Mouse (Mus musculus) urinary bladder, postnatal 14 days (tissue): ENCODE measurements around the gene Gadd45gip1.

Source experiments
- DNase-seq: peaks from one replicate; pipeline ENCODE4 v3.0.0; 2021; ENCODE audit warnings: low spot score

Gene Gadd45gip1

DNA sequence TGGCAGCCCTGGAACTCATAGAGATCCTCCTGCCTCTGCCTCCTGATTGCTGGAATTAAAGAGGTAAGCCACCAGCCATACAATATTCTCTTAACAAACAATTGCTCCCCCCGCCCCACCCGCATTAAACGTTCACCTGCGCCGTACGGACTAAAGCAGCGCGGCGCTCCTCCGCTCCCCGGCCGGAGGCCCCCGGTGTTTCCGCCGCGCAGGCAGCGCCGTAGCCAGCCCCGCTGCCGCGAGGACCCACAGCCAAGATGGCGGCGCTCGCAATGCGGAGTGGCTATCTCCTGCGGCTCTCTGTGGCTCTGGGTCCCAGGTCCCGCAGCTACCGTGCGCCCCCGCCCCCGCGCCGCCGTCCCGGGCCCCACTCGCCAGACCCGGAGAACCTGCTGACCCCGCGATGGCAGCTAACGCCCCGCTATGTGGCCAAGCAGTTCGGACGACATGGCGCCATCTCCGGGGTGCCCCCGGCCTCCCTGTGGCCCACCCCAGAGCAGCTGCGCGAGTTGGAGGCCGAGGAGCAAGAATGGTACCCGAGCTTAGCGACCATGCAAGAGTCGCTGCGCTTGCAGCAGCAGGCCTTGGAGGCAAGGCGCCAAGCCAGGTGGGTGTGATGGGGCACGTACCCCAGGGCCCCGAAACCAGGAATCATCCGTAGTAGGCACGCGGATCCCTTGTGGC lies 854 bp downstream of the Gadd45gip1 start:
- DNase-seq: peak; percentile 79

DNA sequence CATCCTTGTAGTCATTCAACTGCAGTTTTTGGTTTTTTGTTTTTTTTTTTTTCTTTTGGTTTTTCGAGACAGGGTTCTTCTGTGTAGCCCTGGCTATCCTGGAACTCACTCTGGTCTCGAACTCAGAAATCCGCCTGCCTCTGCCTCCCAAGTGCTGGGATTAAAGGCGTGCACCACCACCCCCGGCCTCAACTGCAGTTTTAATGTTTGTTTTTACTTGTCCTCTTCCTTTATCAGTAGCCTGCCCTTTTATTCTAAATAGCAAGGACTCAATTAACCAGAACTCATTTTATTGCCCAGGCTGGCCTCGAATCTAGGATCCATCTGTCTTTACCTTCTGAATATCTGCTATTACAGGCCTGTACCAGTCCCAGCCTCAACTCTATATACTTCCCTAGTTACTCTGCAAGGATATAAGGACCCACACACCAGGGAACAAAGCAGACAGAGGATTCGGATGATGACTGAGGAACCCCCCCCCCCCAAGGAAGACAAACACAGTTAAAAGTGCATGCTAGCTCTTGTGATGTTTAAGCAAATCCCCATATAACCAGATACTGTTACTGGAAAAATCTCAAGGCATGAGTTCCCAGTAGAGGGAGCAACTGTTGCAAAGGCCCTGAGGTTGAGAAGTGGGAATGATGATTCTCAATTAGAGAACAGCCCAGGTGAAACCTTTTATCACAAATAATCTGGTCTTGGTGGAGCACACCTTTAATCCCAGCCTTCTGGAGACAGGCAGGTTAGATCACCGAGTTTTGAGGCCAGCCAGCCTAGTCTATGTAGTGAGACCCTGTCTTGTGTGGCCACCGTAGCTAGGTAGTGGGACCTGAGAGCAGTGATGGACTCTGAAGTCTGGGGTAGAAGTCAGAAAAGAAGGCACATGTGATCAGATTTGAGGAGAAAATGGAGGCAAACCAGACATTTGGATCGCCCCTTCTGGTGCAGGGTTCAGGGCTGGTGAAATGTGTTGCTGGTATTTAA lies 1.7 kb downstream of the Gadd45gip1 start:
- no peak for DNase-seq

- DNase-seq: no peak
These were observed 2.9 kb downstream of the Gadd45gip1 start for GRCm38 (mm10) chr8:84834002-84834865.

DNA sequence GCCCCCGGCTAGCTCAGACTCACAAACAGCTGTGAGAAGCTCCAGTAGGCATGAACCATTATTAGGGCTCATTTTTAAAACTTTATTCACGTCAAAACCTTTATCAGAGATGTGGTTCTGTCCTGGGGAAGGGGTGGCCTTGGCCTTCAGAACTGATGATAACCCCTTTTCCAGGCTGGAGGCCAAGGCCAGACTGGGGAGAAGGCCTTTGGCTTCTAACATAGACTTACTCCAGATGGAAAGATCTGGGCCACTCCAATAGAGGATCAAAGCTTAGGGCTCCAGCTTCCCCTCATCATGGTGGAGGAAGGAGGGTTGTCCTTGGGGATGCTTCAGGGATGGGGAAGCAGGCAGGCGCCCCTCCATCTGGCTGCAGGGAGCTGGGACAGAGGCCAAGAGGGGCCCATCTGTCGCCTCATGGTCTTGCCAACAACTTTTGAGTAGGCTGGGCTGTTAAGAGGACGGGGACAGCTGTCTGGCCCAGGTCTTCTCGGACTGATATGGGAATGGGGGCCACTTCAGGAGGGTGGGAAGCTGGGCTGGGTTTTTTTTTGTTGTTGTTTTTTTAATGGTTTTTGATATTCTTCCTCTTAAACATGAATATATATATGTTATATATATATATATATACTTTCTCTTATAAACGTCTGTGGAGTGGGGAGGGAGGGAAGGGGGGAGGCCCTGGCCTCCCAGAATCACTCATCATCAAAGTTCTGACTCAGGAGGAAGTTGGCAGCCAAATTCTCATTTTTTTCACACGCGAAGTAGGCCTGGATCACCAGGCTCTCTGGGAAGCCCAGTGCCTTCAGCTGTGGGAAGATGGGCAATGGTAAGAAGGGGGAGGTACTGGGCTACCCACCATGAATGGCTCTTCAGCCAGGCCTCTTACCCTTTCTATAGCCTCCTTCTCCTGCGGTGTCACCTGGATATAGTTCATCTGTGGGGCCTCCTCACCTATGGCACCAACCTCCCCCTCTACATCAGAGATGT lies 3.8 kb downstream of the Gadd45gip1 start:
- no peak for DNase-seq

DNA sequence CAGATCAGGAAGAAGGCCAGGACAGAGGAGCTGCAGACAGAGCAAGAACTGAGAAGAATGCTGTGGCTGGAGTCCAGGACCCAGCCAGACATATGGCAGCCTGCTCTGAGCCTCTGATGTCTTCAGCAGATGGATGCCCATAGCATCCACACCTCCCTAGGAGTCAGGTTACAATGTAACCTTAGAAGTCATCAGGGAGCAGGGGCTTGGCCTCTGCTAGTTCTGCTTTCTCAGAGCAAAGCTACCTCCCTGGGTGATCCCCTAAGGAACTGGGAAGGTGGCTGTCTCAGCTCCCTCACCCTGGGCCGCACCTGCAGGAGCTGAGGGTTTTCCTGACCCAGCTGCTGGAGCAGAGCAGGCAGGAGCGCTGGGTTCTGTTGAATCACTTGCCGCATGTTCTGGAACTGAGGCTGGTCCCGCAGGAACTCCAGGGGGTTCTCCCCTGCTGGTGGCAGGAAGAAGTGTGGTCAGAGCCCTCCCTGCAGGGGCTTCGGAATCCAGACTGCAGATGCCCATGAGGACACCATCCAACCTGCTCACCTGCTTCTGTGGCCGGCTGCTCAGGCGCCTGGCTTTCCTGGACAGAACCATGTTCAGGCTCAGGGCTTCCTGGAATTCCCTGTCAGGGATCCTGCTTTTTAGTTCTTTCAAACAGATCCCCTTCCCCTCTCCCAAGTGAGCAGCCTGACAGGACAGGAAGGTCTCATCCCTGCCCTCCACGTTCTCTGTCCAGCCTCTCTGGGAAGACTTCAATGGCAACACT lies 6.0 kb downstream of the Gadd45gip1 start:
- no peak for DNase-seq

DNA sequence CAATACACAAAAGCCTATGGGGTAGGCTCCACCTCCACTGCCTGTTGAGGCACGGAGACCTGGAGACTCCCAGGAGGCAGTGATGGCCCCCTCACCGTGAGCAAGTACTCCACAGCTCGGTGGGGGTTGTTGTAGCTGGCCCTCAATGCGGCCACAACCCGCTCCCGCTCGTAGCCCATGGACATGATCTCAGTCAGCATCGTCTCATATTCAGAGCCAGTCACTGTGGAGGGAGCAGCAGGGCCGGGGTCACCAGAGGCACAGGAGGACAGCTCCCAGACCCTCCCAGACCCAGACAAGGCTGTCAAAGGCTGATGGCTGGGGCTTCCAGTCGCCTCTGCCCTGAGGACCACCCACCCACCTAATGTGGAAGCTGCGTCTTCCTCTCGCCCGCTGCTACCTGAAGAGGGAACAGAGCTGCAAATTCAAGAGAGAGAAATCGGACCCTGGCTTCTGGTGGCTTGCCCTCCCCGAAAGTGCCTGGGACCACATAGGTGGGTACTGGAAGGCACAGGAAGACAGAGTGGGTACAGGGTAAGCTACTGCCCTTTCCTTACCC lies 6.7 kb downstream of the Gadd45gip1 start:
- no peak for DNase-seq

GRCm38 (mm10) chr8:84838513-84838912 lies 7.2 kb downstream of the Gadd45gip1 start:
- DNase-seq: no peak

- no peak for DNase-seq
These were observed 8.1 kb downstream of the Gadd45gip1 start for GRCm38 (mm10) chr8:84839411-84839810.

- no peak for DNase-seq
These were observed 8.5 kb downstream of the Gadd45gip1 start for GRCm38 (mm10) chr8:84839875-84840247.

DNA sequence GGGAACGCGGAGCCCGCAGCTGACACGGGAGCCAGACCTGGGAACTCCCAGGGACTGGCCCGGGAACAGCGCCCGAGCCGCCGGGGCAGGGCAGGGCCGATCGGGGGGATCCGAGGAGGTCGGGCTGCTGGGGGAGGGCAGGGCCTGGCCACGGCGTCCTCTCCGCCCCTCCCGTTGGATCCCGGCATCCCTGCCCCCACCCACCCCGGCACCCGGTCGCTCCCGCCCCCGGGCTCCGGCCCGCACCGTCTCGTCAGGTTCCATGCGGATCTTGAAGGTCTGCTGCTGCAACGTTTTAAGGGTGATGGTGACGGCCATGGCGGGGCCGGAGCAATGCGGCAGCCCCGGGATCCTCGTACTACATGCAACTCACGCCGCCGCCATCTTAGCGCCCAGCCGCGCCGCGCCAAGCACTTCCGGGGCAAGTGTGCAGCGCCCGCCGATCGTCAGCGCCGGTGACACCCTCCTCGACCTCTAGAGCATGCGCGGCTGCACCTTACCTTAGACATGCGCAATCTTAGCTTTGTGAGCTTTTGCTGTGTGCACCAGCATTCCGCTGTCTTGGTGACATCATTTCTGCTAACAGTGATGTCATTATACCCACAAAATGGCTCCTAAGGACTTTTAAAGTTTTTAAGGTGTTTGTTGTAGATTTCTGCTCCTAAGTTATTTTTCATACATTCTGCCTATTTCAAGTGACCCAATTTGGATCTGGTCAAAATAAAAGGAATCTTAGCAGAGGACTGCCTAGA lies 9.1 kb downstream of the Gadd45gip1 start, which contains the start of gene Rad23a:
Gene Rad23a (minus strand): TSS at position 418 of the 752 bp plus-strand sequence.
- DNase-seq: peak; percentile 91

GRCm38 (mm10) chr8:84841514-84841913 lies 10.2 kb downstream of the Gadd45gip1 start:
- no peak for DNase-seq

GRCm38 (mm10) chr8:84844397-84845070 lies 13.2 kb downstream of the Gadd45gip1 start:
- DNase-seq: no peak

DNA sequence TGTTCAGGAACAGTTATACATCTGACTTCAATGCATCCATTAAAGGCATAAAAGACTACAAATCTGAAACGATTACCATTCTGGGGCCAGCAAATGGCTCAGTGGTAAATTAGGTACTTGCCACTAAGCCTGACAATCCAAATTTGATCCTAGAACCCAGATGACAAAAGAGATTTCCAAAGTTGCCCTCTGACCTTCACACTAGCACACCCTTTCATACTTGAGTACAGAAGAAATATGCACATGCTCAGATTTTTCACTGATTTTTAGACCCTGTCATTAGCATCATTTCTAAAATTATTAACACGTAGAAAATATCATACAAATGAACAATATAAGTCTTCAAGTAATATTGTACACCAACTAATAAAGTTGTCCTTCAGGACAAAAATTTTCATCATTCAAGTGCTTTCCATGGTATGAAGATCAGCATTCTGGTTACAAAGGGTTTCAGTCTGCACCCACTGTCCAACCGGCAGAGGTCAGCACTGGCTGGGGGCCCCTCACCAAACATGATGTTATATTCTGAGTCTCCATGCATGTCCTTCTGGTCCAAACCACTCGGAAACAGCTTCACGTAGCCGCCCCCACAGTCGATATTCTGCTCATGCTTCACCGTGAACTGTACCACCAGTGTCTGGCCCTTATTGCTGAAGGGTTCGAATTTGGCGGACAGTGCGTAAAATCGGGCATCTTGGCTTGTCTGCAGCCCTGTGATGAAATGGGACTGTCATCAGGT lies 14.2 kb downstream of the Gadd45gip1 start:
- peak; percentile 38 for DNase-seq

DNA sequence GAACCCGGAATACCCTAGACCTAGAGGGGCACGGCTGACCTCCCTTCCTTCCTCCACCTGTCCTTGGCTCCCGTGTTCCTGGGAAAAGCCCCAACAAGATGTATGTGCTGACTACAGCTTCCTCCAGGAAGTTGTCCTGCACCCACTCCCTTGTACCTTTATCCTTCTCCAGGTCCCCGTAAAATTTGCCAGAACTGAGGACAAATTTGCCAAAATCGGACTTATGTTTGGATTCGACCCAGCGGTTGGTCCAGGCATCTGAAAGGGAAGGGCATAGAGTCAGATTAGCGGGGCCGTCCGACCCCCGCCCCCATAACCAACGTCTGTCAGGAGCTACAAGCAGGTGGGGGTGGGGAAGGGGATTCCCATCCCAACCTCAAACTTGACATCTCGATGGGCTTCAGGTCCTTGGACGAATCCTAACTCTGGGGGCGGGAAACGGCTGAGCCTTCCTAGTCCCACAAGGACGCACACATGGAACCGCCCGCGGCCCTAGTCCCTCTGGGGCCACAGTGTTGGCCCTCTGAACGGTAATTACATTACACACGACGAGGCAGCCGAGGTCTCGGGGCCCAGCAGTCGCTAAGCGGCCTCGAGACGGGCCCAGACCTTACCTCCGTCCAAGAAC lies 14.9 kb downstream of the Gadd45gip1 start:
- no peak for DNase-seq

- DNase-seq: peak; percentile 99
These were observed 15.6 kb downstream of the Gadd45gip1 start, which contains the start of gene Calr for GRCm38 (mm10) chr8:84846722-84847572. Gene Calr (minus strand): TSS chr8:84846934.
